Mouse (Mus musculus) neural tube, embryonic 10.5 days (tissue): Measurements from ENCODE around the gene Eif2a.
A peak's percentile ranks its signal among the peaks of the same experiment; 100 is the strongest.

Experiments used
- DNase-seq: peaks from one replicate; pipeline ENCODE4 v3.0.0-alpha.2; 2017; ENCODE audit warnings: low spot score; ENCODE audit errors: extremely low spot score

The Eif2a gene

GRCm38 (mm10) chr3:58525652-58526407, at the start of gene Eif2a, which contains the start of gene Serp1:
Eif2a (plus strand) TSS chr3:58525821.
Serp1 (minus strand) TSS chr3:58525892.
- peak; percentile 96 for DNase-seq

GRCm38 (mm10) chr3:58478755-58479455, 46.7 kb upstream of the Eif2a start:
- no peak for DNase-seq

GRCm38 (mm10) chr3:58485883-58486282, 39.7 kb upstream of the Eif2a start:
- DNase-seq = no peak

DNA sequence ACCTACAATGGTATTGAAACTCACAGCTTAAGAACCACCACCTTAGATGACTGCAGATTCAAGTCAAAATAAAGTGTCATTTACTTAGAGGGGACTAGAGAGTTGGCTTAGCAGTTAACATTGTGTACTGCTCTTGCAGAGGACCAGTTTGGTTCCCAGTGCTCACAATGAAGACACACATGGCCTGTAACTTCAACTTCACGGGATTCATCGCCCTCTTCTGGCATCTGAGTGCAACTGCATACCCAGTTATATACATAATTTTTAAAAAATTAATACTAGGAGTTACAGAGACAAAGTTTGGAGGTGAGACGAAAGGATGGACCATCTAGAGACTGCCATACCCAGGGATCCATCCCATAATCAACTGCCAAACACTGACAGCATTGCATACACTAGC, 38.5 kb upstream of the Eif2a start:
- DNase-seq = no peak

DNA sequence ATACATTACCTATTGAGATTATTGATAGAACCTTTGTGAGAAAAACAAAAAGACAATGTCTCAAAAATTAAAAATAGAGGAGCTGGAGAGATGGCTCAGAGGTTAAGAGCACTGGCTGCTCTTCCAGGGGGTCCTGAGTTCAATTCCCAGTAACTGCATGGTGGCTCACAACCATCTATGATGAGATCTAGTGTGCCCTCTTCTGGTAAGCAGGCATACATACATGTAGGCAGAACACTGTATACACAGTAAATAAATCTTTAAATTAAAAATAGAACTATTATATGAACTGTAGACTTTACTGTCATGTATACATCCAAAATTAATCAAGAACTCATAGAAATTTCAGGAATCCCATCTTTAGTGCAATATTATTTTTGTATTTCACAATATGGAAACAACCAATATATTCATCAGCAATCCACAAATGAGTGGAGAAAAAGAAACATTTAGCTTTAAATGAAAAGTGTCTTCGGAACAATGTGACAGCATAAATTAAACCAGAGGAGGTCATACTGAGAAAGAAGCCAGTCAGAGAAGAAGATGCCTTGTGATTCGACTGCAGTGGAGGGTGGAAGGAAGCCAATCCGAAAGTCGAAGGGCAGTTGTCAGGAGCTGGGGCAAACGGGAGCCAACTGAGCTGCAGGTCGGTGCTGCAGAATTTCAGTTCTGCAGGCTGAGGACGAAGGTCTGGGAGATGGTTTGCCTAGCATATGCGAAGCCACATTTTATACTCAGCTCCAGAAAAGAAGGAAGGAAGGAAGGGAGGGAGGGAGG, 37.4 kb upstream of the Eif2a start:
- no peak for DNase-seq

GRCm38 (mm10) chr3:58490787-58491186, 34.8 kb upstream of the Eif2a start:
- DNase-seq = no peak

DNA sequence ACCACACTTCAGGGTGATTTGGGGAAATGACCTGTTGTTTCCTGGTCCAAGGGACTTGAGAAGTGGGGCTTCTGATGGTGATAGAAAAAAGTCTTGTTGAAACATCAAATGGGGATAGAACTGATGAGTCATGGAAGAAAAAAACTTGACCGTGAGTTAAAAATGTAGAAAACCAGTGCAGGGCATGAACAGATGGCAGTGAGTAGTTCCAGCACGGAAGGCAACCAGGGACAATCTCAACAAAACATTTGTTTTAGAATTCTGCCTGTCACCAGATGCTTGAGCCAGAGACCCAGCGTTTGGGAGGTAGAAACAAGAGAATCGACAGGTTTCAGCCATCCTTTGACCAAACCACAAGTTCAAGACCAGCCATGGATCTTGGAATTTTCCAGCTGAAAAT, 32.0 kb upstream of the Eif2a start:
- DNase-seq = no peak

- no peak for DNase-seq
Measured at GRCm38 (mm10) chr3:58501961-58502360, 23.7 kb upstream of the Eif2a start.

DNA sequence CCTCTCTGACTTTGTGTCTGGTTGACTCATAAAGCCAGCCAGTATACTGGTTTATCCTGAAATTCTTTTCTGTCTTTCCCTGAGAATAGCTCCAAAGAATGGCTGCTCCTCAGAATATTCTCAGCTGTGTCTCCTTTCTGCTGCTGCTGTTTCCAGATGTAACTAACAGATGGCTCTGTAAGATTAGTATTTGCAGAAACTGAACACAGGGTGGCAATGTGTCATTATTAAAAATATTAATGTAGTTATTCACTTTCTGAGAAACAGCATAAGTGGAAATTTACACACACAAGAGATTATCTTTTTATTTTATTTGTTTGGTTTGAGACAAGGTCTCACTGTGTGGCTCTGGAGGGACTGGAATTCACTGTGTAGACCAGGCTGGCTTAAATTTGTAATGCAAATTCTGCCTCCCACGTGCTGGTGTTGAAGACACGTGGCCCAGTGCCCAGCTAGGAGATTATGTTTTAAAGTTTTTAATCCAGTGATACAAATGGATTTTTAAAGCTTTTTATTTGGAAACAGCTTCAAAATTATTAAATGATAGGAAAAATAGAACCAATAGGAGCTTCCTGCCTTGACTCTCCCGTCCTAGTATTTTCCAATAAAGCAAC, 21.8 kb upstream of the Eif2a start:
- no peak for DNase-seq

- DNase-seq = no peak
Measured at GRCm38 (mm10) chr3:58504676-58505075, 20.9 kb upstream of the Eif2a start.

DNA sequence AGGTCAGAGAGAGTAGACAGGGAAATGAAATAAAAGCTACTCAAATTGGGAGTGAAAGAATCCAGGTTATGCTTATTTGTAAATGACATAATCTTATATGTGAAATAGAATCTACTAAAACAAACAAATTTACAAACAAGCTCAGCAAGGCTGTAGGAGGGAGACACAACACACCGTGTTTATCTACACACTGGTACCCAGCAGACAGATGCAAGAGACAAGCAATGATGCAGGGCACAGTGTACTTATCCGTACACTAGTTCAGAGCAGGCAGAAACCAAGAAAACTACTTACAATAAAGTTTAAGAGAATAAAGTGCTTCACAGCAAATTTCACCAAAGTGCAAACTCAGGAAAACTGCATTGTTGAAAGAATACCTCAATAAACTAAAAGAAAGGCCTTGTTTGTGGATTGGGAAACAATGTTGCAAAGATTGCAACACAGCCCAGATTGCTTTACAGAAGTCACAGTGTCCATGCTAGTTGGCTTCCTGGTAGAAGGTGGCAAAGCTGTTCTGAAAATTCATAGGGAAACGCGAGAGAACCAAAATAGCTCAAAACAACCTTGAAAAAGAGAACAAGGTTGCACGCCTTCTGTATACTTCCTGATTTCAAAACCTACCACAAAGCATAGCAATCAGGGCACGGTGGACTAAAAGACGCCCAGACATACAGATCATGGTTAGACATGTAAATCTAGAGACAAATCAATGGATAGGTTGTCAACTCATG, 17.4 kb upstream of the Eif2a start:
- no peak for DNase-seq

- no peak for DNase-seq
Measured at GRCm38 (mm10) chr3:58511581-58511980, 14.0 kb upstream of the Eif2a start.

DNA sequence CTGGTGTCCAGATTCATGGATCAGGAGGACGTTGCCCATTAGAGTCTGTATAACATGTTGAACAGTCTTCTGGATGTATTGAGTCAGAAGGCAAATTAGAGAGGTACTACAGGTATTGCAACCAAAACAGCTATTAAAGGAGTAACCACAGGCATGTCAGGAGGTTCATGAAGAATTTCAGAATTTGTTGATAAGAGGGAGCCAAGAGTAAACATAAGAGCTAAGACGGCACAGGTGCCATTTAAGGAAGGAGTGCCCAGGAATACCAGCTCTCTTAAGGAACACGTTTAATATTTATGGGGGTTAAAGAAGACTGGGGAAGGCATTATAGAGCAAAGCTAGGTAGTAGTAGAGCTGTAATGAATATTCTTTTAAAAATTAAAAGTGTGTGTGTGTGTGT, 12.9 kb upstream of the Eif2a start:
- DNase-seq = no peak

- DNase-seq = no peak
Measured at GRCm38 (mm10) chr3:58513483-58513882, 12.1 kb upstream of the Eif2a start.

GRCm38 (mm10) chr3:58515947-58516601, 9.5 kb upstream of the Eif2a start:
- DNase-seq = no peak

- DNase-seq = no peak
Measured at GRCm38 (mm10) chr3:58516602-58516976, 9.0 kb upstream of the Eif2a start.

- DNase-seq = no peak
Measured at GRCm38 (mm10) chr3:58517258-58517657, 8.4 kb upstream of the Eif2a start.

- DNase-seq = no peak
Measured at GRCm38 (mm10) chr3:58517800-58518199, 7.8 kb upstream of the Eif2a start.

DNA sequence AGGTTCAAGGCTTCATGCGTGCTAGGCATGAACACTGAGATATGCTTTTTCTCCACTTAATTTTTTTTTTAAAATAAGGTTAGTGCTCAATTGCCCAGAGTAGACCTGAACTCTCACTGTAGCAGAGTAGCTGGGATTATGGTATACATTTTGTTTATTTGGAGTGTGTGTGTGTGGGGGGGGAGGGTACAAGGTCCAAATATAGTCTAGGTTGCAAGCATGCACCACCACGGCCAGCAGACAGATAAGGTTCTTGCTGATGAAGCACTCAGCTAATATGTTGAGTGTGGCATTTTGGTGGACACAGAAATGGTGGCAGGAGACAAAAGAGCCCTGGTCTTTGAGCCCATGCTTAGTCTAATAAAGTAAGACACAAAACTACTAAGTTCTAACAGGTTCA, 6.7 kb upstream of the Eif2a start:
- no peak for DNase-seq

- no peak for DNase-seq
Measured at GRCm38 (mm10) chr3:58519536-58519935, 6.1 kb upstream of the Eif2a start.

- DNase-seq = no peak
Measured at GRCm38 (mm10) chr3:58520286-58520685, 5.3 kb upstream of the Eif2a start.
